Mouse (Mus musculus) ES-CJ7 (cell line): ENCODE results near the gene Uaca.

Source experiments
- DNase-seq: peaks from one replicate; pipeline ENCODE4 v3.0.0; 2011; ENCODE audit warnings: low read depth, low spot score

The Uaca gene

DNA sequence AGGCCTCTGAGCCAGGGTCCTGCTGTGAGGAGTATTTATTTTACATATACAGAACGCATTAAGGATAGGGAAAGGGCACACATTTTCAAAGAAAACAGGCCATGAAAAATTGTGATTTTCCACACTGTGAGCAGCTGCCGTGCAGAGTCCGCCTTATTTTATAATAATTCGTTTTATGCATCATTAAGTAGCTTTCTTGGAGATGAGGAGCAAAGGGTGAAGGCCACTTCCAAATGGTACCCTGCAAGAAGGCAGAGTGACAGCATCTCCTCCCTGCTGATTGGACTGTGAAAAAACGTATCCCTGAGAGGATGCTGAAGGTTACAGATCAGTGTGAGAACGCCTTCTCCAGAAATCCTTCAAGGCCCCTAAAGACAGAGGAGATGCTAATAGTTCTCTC is 90.8 kb downstream of the Uaca start:
- DNase-seq, result no peak

GRCm38 (mm10) chr9:60886431-60887371 is 92.4 kb downstream of the Uaca start:
- no peak for DNase-seq

- no peak for DNase-seq
Measured at GRCm38 (mm10) chr9:60887389-60887811, 93.1 kb downstream of the Uaca start.

DNA sequence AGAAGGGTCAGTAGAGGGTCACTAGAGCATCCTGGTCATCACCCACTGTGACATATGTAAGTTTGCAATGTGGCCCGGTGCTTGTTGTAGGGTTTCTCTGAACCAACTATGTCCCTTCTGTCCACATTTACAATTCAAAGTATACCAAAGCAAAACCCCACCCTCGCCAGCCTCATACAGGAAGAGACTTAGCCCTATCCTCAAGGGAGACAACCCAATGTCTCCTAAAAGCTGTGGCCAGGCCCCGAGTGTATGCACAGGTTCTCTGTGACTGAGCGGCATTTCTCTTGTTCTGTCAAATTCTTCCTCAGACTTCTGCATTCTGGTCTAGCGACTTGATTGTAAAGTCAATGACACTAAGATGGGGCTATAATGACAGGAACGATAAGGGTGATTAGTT is 99.2 kb downstream of the Uaca start:
- DNase-seq, result no peak

DNA sequence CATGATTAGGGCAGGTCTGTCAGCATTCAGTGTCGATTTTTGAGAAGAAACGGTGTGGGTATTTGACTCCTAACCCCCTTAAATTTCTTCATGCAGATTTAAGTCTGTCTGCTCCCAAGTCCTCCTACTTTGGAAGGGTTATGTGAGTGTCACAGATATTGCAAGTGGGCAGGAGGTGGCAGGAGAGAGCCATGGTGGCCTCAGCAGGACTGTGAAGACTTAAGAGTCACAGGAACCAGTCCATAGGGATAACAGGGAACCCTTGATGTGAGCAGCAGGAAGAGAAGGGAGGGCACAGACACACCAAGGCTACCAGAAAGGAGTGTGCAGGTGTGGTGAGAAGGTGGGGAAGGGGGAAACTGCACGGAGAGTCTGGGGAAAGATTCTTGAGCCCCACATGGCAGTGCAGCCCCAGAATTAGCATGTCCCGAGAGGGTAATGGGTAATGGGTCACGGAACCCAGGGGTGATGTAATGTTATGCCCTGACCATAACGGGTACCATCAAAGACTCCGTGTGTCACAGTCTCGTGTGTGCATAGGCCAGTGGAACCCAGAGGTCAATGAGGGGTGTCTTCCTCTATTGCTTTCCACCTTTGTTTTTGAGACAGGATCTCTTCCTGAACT is 101.3 kb downstream of the Uaca start:
- DNase-seq, result peak; percentile 37

DNA sequence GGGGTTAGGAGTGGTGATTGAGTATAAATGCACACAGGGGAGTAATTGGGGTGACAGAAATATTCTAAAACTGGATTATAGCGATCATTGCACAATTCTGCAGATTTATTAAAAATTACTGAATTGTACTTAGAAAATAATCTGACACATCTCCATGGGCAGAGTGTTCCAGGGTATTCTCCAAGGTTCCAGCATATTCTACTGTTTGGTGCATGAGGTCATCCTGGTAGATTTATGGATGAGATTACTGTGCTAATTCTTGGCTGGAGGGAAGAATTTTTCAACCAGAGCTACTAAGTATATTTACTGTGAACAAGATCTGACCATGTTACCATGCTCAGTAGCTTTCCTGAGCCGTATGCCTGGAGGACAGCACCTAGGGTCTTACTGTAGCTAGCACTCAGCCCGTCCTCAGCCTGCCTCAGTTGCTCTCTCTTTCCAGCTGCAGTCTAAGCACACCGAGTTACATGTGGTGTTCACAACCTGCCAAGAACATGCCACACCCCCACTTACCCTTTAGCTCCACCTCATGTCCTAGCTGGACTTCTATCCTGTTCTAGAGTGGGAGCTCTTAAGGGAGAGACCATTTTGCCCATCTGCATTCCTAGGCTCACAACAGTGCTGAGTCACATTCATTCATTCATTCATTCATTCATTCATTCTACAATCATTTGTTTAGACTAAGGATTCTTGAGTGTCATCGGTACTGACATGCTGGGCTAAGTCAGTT is 104.1 kb downstream of the Uaca start:
- no peak for DNase-seq

- no peak for DNase-seq
Measured at GRCm38 (mm10) chr9:60899201-60899600, 104.9 kb downstream of the Uaca start.

- no peak for DNase-seq
Measured at GRCm38 (mm10) chr9:60899797-60900459, 105.6 kb downstream of the Uaca start.

GRCm38 (mm10) chr9:60912266-60912665 is 117.9 kb downstream of the Uaca start:
- DNase-seq, result no peak

DNA sequence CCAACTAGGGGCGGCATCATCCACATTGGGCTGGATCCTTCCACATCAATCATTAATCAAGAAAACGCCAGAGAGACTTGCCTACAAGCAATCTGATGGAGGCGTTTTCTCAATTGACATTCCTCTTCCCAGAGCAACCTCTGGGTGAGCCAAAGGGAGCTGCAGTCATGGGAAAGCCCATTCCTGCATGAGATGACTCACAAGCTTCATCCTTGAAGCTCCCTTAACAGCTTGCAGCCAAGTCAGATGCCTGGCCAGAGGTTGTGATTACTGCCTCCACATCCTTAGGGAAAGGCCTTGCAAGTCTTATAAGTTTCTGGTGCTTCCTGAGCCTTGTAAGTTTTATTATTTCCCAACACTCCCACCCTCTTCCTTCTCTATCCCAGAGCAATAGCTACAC is 119.3 kb downstream of the Uaca start:
- DNase-seq, result no peak

- DNase-seq, result no peak
Measured at GRCm38 (mm10) chr9:60919936-60920672, 125.8 kb downstream of the Uaca start.

GRCm38 (mm10) chr9:60920673-60921062 is 126.3 kb downstream of the Uaca start:
- DNase-seq, result no peak

- DNase-seq, result no peak
Measured at GRCm38 (mm10) chr9:60921287-60921686, 126.9 kb downstream of the Uaca start.

DNA sequence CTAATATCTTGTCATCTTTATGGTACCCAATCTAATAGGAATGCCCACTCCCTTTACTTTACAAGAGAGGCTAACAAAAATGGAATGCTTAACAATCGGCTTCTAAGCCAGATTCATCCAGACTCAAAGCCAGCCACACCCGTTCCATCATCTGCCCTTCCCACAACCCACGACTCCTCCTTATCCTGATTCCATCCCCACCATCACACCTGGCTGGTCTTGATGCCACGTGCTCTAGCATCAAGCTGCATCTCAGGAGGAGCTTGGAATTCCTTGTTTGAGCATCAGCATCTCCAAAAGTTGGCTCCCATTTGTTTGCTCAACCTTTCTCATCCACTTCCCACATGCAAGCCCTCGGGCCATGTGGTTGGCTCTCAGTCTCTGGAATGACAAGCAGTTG is 127.5 kb downstream of the Uaca start:
- DNase-seq, result peak; percentile 52

GRCm38 (mm10) chr9:60926301-60926700 is 132.0 kb downstream of the Uaca start:
- no peak for DNase-seq

- DNase-seq, result no peak
Measured at GRCm38 (mm10) chr9:60929290-60929983, 135.1 kb downstream of the Uaca start.
